Mouse (Mus musculus) retina, embryonic 14.5 days (tissue): Measurements from ENCODE around the gene Mnat1.

Source experiments
- DNase-seq: peaks from one replicate; pipeline ENCODE4 v3.0.0-alpha.2; 2015; ENCODE audit warnings: low spot score

Gene Mnat1

DNA sequence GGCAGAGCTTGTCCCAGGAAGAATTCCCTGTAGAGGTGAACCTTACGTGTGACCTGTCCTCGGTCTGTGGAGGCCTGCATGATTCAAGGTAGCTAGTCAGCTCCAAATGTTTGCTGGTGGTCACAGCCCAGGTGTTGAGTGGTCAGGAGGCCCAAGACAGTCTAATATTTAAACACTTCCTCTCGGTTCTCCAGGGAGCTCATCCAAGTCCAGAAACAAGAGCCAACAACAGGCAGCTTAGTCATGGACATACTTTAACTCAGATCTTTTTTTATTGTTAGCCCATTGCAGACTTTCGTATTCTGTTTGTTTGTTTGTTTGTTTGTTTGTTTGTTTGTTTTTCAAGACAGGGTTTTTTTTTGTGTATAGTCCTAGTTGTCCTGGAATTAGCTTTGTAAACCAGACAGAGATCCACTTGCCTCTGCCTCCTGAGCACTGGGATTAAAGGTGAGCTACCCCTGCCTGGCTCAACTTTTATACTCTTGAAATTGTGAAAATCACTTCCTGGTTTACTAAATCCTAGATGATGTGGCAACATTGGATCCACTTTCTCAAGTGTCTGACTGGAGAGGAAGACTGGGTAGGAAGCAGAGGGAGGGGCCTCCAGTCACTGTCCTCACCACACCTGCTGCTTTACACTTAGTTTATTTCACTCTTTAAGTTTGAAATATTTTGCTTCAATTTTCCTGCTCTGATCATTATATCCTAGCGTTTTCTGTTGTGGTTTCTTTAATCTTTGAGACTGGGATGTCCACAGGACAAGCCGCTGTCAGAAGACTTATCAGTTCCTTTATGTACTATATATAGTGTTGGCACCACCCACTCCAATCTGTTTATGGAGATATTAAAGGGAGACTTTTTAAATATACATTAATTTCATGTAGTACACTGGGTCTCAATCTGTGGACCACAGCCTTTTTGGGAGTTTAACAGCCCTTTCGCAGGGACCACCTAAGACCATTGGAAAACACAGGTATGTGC lies 194.5 kb downstream of the Mnat1 start:
- no peak for DNase-seq
